Mouse (Mus musculus): ENCODE measurements at regions not wholly inside any gene's neighbourhood (a gene's known extent, or its start where the extent isn't known, plus 50 kb on each side); places are given as distances from the start of the nearest gene placed in this dataset.

DNA sequence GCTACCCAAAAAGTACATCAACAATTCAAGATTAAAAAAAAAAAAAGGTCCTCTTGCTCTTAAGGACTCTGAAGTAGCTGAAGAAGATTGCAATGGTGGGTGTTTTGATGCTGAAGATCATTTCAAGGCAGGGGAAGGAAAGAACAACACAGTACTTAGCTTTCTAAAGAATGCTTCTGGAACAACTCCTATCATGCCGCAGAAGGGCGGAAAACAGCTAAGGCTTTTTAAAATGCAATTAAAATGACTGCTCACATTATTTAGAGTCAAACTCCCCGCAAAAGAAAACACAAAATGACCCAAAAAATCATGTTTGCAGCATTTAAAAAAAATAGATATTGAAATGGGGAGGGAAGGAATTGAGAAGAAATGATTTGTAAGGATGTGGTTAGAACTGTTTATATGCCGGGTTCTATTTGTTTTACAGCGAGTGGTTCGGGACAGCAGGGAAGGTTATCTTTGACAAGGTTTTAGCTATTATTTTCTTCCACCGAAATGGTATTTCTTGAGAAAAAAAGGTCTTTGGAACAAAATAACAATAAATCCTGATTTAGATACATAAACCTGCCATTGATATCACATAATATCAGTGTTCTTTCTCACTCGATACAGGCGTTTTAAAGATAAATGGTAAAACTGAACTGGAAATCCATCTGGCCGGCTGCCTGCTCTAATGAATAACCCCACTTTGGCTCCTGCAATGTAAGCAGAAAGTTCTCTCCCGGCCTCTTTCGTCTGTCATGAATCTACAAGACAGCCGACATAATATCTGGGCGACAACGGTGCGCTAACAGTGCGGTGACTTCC, 127.6 kb downstream of the Gm10295 start:
- peak; percentile 74 for ATAC-seq (ENCODE audit: low read depth)
- 46% methylated on average over 17 of the region's 17 CpGs for WGBS

DNA sequence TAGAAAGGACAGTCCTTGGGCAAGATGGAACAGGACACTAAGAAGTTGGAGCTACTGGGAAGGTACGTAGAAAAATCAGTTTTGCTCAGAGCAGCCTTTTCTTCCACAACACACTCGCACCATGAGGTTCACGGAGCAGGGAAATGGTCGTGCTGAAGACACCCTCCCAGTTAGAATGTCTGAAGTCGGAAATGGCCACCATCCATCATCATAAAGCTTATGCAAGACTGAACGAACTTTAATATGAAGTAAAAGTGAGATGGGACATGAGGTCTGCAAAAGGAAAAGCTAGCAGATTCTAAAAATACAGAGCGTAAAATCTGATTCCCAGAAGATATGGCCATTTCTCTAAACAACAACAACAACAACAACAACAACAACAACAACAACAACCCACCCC, 133.9 kb downstream of the Gm10295 start:
- Histone ChIP-seq H3K9ac (ENCODE audit: low read length) (no peak overlapping the region), H3K27ac (ENCODE audit: low read length) (peak overlapping the region; percentile 93), H3K4me1 (replicated peaks; ENCODE audit: control insufficient read depth, insufficient read depth, low read length) (peaks cover 28% of the 10 kb centered on the region), H3K27me3 (ENCODE audit: control insufficient read depth, insufficient read depth, low read depth, low read length) (no peaks in the 10 kb centered on the region), H3K4me2 (ENCODE audit: low read depth, low read length) (no peak overlapping the region), H3K9me3 (ENCODE audit: control insufficient read depth, low read length) (no peaks in the 10 kb centered on the region), H3K36me3 (ENCODE audit: control insufficient read depth, insufficient read depth, low read length) (no peaks in the 10 kb centered on the region), H3K4me3 (ENCODE audit: low read length) (no peak overlapping the region)
- 43% methylated on average over 7 of the region's 7 CpGs for WGBS
- peak; percentile 87 for ATAC-seq (ENCODE audit: low read depth)

More for the DNA sequence above, 127.6 kb downstream of the Gm10295 start:
- Histone ChIP-seq H3K9me3 (ENCODE audit: control insufficient read depth, low read length) (no peaks in the 10 kb centered on the region), H3K27me3 (ENCODE audit: control insufficient read depth, insufficient read depth, low read depth, low read length) (no peaks in the 10 kb centered on the region), H3K27ac (ENCODE audit: low read length) (peak overlapping the region; percentile 63), H3K4me1 (replicated peaks; ENCODE audit: control insufficient read depth, insufficient read depth, low read length) (peaks cover 13% of the 10 kb centered on the region), H3K36me3 (ENCODE audit: control insufficient read depth, insufficient read depth, low read length) (no peaks in the 10 kb centered on the region), H3K9ac (ENCODE audit: low read length) (no peak overlapping the region), H3K4me3 (ENCODE audit: low read length) (0 out of 2 replicates have a peak overlapping the region, but pooled peaks have one; percentile 6), H3K4me2 (ENCODE audit: low read depth, low read length) (peak overlapping the region; percentile 36)

- Histone ChIP-seq H3K36me3 (ENCODE audit: control insufficient read depth, insufficient read depth, low read length) (no peaks in the 10 kb centered on the region), H3K4me1 (replicated peaks; ENCODE audit: control insufficient read depth, insufficient read depth, low read length) (peaks cover 28% of the 10 kb centered on the region), H3K27me3 (ENCODE audit: control insufficient read depth, insufficient read depth, low read depth, low read length) (no peaks in the 10 kb centered on the region), H3K4me2 (ENCODE audit: low read depth, low read length) (no peak overlapping the region), H3K9ac (ENCODE audit: low read length) (no peak overlapping the region), H3K9me3 (ENCODE audit: control insufficient read depth, low read length) (no peaks in the 10 kb centered on the region), H3K4me3 (ENCODE audit: low read length) (no peak overlapping the region), H3K27ac (ENCODE audit: low read length) (peak overlapping the region; percentile 93)
- peak; percentile 90 for ATAC-seq (ENCODE audit: low read depth)
- 12% methylated on average over 2 of the region's 2 CpGs for WGBS
Observed at GRCm38 (mm10) chr7:71216808-71217207, 134.5 kb downstream of the Gm10295 start.

DNA sequence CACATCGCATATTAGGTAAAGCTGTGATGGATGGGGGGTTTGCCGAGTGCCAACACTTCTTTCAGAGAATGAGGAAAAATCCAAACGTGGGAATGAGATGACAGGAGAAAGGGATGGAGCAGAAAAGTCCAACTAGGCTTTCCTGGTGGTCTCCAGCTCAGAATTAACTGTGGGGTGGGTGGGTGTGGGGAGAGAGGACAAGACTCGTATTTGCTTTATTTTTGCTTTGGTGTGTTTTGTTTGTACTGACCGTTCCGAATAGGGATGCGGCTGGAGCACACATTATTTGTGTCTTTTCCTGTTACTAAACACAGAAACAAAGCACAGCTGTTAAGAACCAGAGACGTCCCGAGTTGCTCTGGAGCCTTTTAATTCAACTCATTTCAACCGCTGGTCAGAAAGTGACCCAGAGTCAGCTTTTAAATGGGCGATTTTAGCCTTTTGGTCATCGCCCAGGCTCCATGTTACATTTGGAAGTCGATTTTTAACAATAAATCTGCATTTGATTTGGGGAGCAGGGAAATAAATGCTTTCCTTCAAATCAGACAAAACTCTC, 136.7 kb downstream of the Gm10295 start:
- H3K36me3 ChIP-seq (ENCODE audit: control insufficient read depth, insufficient read depth, low read length), result no peaks in the 10 kb centered on the region
- ATAC-seq (ENCODE audit: low read depth), result peak; percentile 39; the same call in 1 of the 2 replicates
- H3K27ac ChIP-seq (ENCODE audit: low read length), result peak overlapping the region; percentile 56
- H3K4me3 ChIP-seq (ENCODE audit: low read length), result no peak overlapping the region
- H3K4me1 ChIP-seq (replicated peaks; ENCODE audit: control insufficient read depth, insufficient read depth, low read length), result peaks cover 21% of the 10 kb centered on the region
- H3K9me3 ChIP-seq (ENCODE audit: control insufficient read depth, low read length), result no peaks in the 10 kb centered on the region
- H3K4me2 ChIP-seq (ENCODE audit: low read depth, low read length), result no peak overlapping the region
- no peaks in the 10 kb centered on the region for H3K27me3 ChIP-seq (ENCODE audit: control insufficient read depth, insufficient read depth, low read depth, low read length)
- WGBS, result 40% methylated on average over 13 of the region's 13 CpGs
- no peak overlapping the region for H3K9ac ChIP-seq (ENCODE audit: low read length)

DNA sequence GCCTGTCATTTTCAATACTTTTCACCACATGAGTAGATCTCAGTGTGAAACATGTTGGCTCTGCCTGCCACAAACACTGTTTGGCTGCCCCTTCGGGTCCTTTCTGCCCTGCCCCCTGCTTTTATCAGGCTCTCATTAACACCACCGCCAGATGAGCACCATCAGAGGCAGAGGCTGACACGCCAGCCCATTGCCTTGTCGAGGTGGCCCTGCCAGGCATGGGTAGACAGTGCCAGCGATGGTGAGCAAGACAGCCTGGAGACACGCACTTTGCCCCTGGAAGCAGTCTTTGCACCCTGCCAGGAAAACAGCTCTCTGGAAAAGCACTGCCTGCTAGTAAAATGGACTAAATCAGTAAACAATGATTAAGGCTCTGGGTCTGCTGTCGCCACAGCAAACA, 158.2 kb downstream of the Gm10295 start:
- WGBS, result 18% methylated on average over 7 of the region's 7 CpGs
- H3K4me1 ChIP-seq (replicated peaks; ENCODE audit: control insufficient read depth, insufficient read depth, low read length), result peaks cover 7% of the 10 kb centered on the region
- no peaks in the 10 kb centered on the region for H3K36me3 ChIP-seq (ENCODE audit: control insufficient read depth, insufficient read depth, low read length)
- 0 out of 2 replicates have a peak, but pooled peaks cover 2% of the 10 kb centered on the region for H3K9me3 ChIP-seq (ENCODE audit: control insufficient read depth, low read length)
- H3K9ac ChIP-seq (ENCODE audit: low read length), result no peak overlapping the region
- peak; percentile 89 for ATAC-seq (ENCODE audit: low read depth)
- H3K27me3 ChIP-seq (ENCODE audit: control insufficient read depth, insufficient read depth, low read depth, low read length), result no peaks in the 10 kb centered on the region
- no peak overlapping the region for H3K4me3 ChIP-seq (ENCODE audit: low read length)
- peak overlapping the region; percentile 43; the same call in 1 of the 2 replicates for H3K27ac ChIP-seq (ENCODE audit: low read length)
- no peak overlapping the region for H3K4me2 ChIP-seq (ENCODE audit: low read depth, low read length)

- Histone ChIP-seq H3K9ac (ENCODE audit: low read length) (no peak overlapping the region), H3K4me3 (ENCODE audit: low read length) (no peak overlapping the region), H3K9me3 (ENCODE audit: control insufficient read depth, low read length) (0 out of 2 replicates have a peak, but pooled peaks cover 2% of the 10 kb centered on the region), H3K36me3 (ENCODE audit: control insufficient read depth, insufficient read depth, low read length) (no peaks in the 10 kb centered on the region), H3K4me2 (ENCODE audit: low read depth, low read length) (no peak overlapping the region), H3K27me3 (ENCODE audit: control insufficient read depth, insufficient read depth, low read depth, low read length) (no peaks in the 10 kb centered on the region), H3K4me1 (replicated peaks; ENCODE audit: control insufficient read depth, insufficient read depth, low read length) (peaks cover 10% of the 10 kb centered on the region), H3K27ac (ENCODE audit: low read length) (no peak overlapping the region)
- ATAC-seq (ENCODE audit: low read depth), result no peak
- WGBS, result 84% methylated on average over 12 of the region's 12 CpGs
Observed at GRCm38 (mm10) chr7:71190161-71190711, 161.0 kb downstream of the Gm10295 start.

DNA sequence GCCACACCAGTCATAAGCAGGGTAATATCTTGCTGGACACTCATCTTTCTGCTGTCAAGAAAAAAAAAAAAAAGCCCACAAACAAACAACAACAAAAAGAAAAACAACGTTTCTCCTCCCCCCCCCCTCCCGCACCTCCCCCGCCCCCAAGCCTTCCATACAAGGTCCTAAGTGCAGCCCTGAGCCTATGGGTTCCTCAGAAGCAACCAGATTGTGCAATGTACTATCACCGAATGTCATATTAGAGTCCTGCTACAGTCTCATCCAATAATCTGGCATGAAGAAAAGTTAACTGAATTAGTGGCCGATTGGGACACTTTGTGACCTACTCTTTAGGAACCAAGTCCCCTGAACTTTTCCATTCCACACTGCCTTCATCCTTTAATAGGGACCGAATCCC, 161.5 kb downstream of the Gm10295 start:
- 0 out of 2 replicates have a peak, but pooled peaks cover 2% of the 10 kb centered on the region for H3K9me3 ChIP-seq (ENCODE audit: control insufficient read depth, low read length)
- H3K9ac ChIP-seq (ENCODE audit: low read length), result no peak overlapping the region
- ATAC-seq (ENCODE audit: low read depth), result no peak
- H3K4me2 ChIP-seq (ENCODE audit: low read depth, low read length), result no peak overlapping the region
- peaks cover 10% of the 10 kb centered on the region for H3K4me1 ChIP-seq (replicated peaks; ENCODE audit: control insufficient read depth, insufficient read depth, low read length)
- H3K4me3 ChIP-seq (ENCODE audit: low read length), result no peak overlapping the region
- no peaks in the 10 kb centered on the region for H3K27me3 ChIP-seq (ENCODE audit: control insufficient read depth, insufficient read depth, low read depth, low read length)
- no peaks in the 10 kb centered on the region for H3K36me3 ChIP-seq (ENCODE audit: control insufficient read depth, insufficient read depth, low read length)
- WGBS, result 72% methylated on average over 6 of the region's 6 CpGs
- H3K27ac ChIP-seq (ENCODE audit: low read length), result no peak overlapping the region

- Histone ChIP-seq H3K27me3 (ENCODE audit: control insufficient read depth, insufficient read depth, low read depth, low read length) (no peaks in the 10 kb centered on the region), H3K9ac (ENCODE audit: low read length) (0 out of 2 replicates have a peak overlapping the region, but pooled peaks have one; percentile 21), H3K9me3 (ENCODE audit: control insufficient read depth, low read length) (0 out of 2 replicates have a peak, but pooled peaks cover 2% of the 10 kb centered on the region), H3K4me3 (ENCODE audit: low read length) (no peak overlapping the region), H3K36me3 (ENCODE audit: control insufficient read depth, insufficient read depth, low read length) (no peaks in the 10 kb centered on the region), H3K27ac (ENCODE audit: low read length) (no peak overlapping the region), H3K4me1 (replicated peaks; ENCODE audit: control insufficient read depth, insufficient read depth, low read length) (peaks cover 9% of the 10 kb centered on the region), H3K4me2 (ENCODE audit: low read depth, low read length) (no peak overlapping the region)
- WGBS, result 2% methylated on average over 6 of the region's 6 CpGs
- ATAC-seq (ENCODE audit: low read depth), result 0 out of 2 replicates have a peak, but pooled peaks have one; percentile 15
Observed at GRCm38 (mm10) chr7:71188119-71188518, 163.2 kb downstream of the Gm10295 start.

- no peak overlapping the region for H3K4me3 ChIP-seq (ENCODE audit: low read length)
- no peak for ATAC-seq (ENCODE audit: low read depth)
- no peak overlapping the region for H3K9ac ChIP-seq (ENCODE audit: low read length)
- H3K27ac ChIP-seq (ENCODE audit: low read length), result no peak overlapping the region
- H3K27me3 ChIP-seq (ENCODE audit: control insufficient read depth, insufficient read depth, low read depth, low read length), result no peaks in the 10 kb centered on the region
- 68% methylated on average over 4 of the region's 4 CpGs for WGBS
- no peaks in the 10 kb centered on the region for H3K9me3 ChIP-seq (ENCODE audit: control insufficient read depth, low read length)
- no peak overlapping the region for H3K4me2 ChIP-seq (ENCODE audit: low read depth, low read length)
- H3K36me3 ChIP-seq (ENCODE audit: control insufficient read depth, insufficient read depth, low read length), result no peaks in the 10 kb centered on the region
- no peaks in the 10 kb centered on the region for H3K4me1 ChIP-seq (replicated peaks; ENCODE audit: control insufficient read depth, insufficient read depth, low read length)
Observed at GRCm38 (mm10) chr7:71174871-71175270, 176.4 kb downstream of the Gm10295 start.
